In the genomic region with DNA sequence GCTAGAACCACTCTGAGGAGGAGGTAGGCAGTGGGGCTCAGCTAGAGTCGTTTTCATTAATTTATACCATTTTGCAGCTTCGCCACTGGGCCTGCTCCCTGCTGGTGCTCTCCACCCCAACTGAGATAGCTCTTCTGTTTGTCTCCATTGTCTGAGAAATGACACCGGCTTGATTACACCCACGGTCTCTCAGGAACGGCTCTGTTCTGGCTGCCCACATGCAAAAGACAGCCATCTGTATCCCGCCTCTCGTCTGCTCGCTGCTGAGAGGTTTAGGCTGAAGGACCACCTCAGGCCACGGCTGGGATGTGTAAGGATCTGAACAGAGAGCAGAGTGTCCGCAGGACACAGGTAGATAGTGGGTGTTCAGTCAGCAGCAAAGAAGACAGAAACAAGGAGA, we compare ENCODE assay signal across 24 mouse cellular contexts. TPM values are rescaled to one million over a fixed set of nuclear protein-coding genes. Genes with fewer than 3 reads are reported as not detected.
DNase-seq lines count a peak whose midpoint lies in the region; ATAC-seq and TF ChIP-seq lines count a peak whose summit lies in the region.
"Had no signal": no experiment of that assay in that cellular context is flagged by ENCODE, and none has a peak within 500 bp of the region (broad histone marks: within the 10 kb centered on the region; RNA-seq: fewer than 3 reads in every experiment).

No protein-coding gene starts in this region.

- no peaks in the 10 kb centered on the region for H3K9me3 ChIP-seq in forebrain, embryonic 12.5 days
- no peaks in the 10 kb centered on the region for H3K9me3 ChIP-seq in forebrain, embryonic 10.5 days
- H3K9me3 ChIP-seq: forebrain, embryonic 15.5 days; limb, embryonic 10.5 days had no signal

- no peak overlapping the region for H3K4me3 ChIP-seq in forebrain, embryonic 12.5 days (replicated peaks)
- no peak overlapping the region for H3K4me3 ChIP-seq in forebrain, embryonic 10.5 days
- H3K4me3 ChIP-seq in layer of hippocampus, adult 2 months, result no peak overlapping the region
- H3K4me3 ChIP-seq: forebrain, embryonic 15.5 days; limb, embryonic 10.5 days had no signal

- no peak overlapping the region for H3K4me2 ChIP-seq in forebrain, embryonic 12.5 days
- H3K4me2 ChIP-seq: forebrain, embryonic 15.5 days; heart, embryonic 11.5 days had no signal

- no peak for DNase-seq in forebrain, embryonic 10.5 days (ENCODE audit: extremely low spot score, low spot score)
- peak; percentile 44 to 47 for DNase-seq in layer of hippocampus, adult 2 months (ENCODE audit: low spot score in 2 of 2)
- no peak for DNase-seq in layer of hippocampus, postnatal 25 days (ENCODE audit: extremely low spot score in 1 of 2, low spot score in 1 of 2)
- DNase-seq in frontal cortex, postnatal 36 days (ENCODE audit: low spot score in 2 of 2), result peak; percentile 33 to 50
- peak; percentile 43 to 45 for DNase-seq in left cerebral cortex, postnatal 14 days (ENCODE audit: low spot score in 2 of 2)
- no peak for DNase-seq in cerebellum, adult 8-10 months
- DNase-seq in Muller cell, postnatal 12 days (ENCODE audit: inconsistent ontology term), result no peak
- DNase-seq: adrenal gland, postnatal 14 days; cerebellum, adult 9-10 months; kidney, postnatal 25 days; liver; lung, postnatal 4 days; midbrain, embryonic 14.5 days had no signal

- TF ChIP-seq CTCF in layer of hippocampus, adult 2 months (conservative IDR thresholded peaks at IDR 0.05), result no peak

- 0 out of 2 replicates have a peak, but pooled peaks cover 2% of the 10 kb centered on the region for H3K4me1 ChIP-seq in forebrain, embryonic 12.5 days
- no peaks in the 10 kb centered on the region for H3K4me1 ChIP-seq in forebrain, embryonic 10.5 days

- 56% methylated on average over 10 of the region's 10 CpGs for WGBS in forebrain, embryonic 12.5 days
- 58% methylated on average over 10 of the region's 10 CpGs for whole genome bisulfite sequencing in forebrain, embryonic 10.5 days

- H3K36me3 ChIP-seq in forebrain, embryonic 12.5 days (replicated peaks), result no peaks in the 10 kb centered on the region
- H3K36me3 ChIP-seq in forebrain, embryonic 10.5 days (replicated peaks), result no peaks in the 10 kb centered on the region
- H3K36me3 ChIP-seq: forebrain, embryonic 15.5 days; limb, embryonic 10.5 days had no signal

- H3K27me3 ChIP-seq in forebrain, embryonic 12.5 days, result no peaks in the 10 kb centered on the region
- H3K27me3 ChIP-seq in forebrain, embryonic 10.5 days (ENCODE audit: poor library complexity, severe bottlenecking), result no peaks in the 10 kb centered on the region
- H3K27me3 ChIP-seq: forebrain, embryonic 15.5 days had no signal

- H3K27ac ChIP-seq in forebrain, embryonic 12.5 days, result 0 out of 2 replicates have a peak overlapping the region, but pooled peaks have one; percentile 19
- no peak overlapping the region for H3K27ac ChIP-seq in forebrain, embryonic 10.5 days
- peak overlapping the region; percentile 68; the same call in 1 of the 2 replicates for H3K27ac ChIP-seq in layer of hippocampus, adult 2 months
- H3K27ac ChIP-seq: forebrain, embryonic 15.5 days; hindbrain, postnatal 0 days; limb, embryonic 10.5 days had no signal

- ATAC-seq in forebrain, embryonic 12.5 days (ENCODE audit: low FRiP score), result no peak
- ATAC-seq: forebrain, embryonic 15.5 days; hindbrain, postnatal 0 days; intestine, postnatal 0 days had no signal

- intact Hi-C loops in left cerebral cortex, postnatal 14 days (cut with DNase I), result no loop called here

- no peak overlapping the region for H3K9ac ChIP-seq in forebrain, embryonic 12.5 days
- H3K9ac ChIP-seq: forebrain, embryonic 15.5 days had no signal

RNA-seq across cellular contexts. Expression of a gene that starts 30.5 kb away (rescaled TPM):
- polyA plus RNA-seq in forebrain, embryonic 12.5 days (2016; fragmentation: Nextera tagmentation; extraction: Ambion mirVana), result 0.57 and 0.91 TPM in 2 replicates
- not detected in 2 replicates for polyA plus RNA-seq in forebrain, embryonic 10.5 days (2016; fragmentation: Nextera tagmentation; extraction: Ambion mirVana)
- total RNA-seq in layer of hippocampus, adult 2 months (2021), result 10 to 100 TPM; 17.6 to 19.7 TPM
- total RNA-seq in layer of hippocampus, postnatal 25 days (2021), result 10 to 100 TPM; 20.7 to 21.7 TPM
- total RNA-seq in left cerebral cortex, postnatal 14 days (2021), result 10 to 100 TPM; 38.4 to 40.4 TPM
- total RNA-seq: hematopoietic stem cell, adult 5-6 weeks; megakaryocyte-erythroid progenitor cell, adult 5-6 weeks had no signal
- polyA plus RNA-seq: heart, embryonic 11.5 days; heart, postnatal 0 days; kidney, embryonic 14.5 days; limb, embryonic 10.5 days; liver, embryonic 16.5 days had no signal

Comparison
In these comparisons a context has a peak if more than half of its experiments do, and no peak if none do; other contexts are left out.
1. DNase-seq: peak in layer of hippocampus, adult 2 months (2 of 2), frontal cortex, postnatal 36 days (2 of 2) and left cerebral cortex, postnatal 14 days (2 of 2); none in forebrain, embryonic 10.5 days (single experiment), layer of hippocampus, postnatal 25 days (0 of 2), cerebellum, adult 8-10 months (single experiment) and Muller cell, postnatal 12 days (single experiment).